Mouse (Mus musculus) hindbrain, embryonic 10.5 days (tissue): ENCODE measurements around the gene Lrig1. TPM values are rescaled to one million over a fixed set of nuclear protein-coding genes. Genes with fewer than 3 reads are reported as not detected.

Experiments used
- DNase-seq: peaks from one replicate; pipeline ENCODE4 v3.0.0-alpha.2; 2017; ENCODE audit warnings: low spot score
- H3K27ac ChIP-seq: fragments of 300-500 bp; sonication (generic); 2 replicates; pipeline ENCODE4 v1.5.1; 2016; ENCODE audit warnings: mild to moderate bottlenecking, moderate library complexity
- H3K27me3 ChIP-seq: fragments of 300-500 bp; sonication (generic); 2 replicates; pipeline ENCODE4 v1.6.1; 2016; ENCODE audit warnings: mild to moderate bottlenecking; ENCODE audit not compliant: poor library complexity, insufficient read depth, severe bottlenecking
- H3K36me3 ChIP-seq: fragments of 300-500 bp; sonication (generic); 2 replicates; pipeline ENCODE4 v1.6.1; 2016; ENCODE audit warnings: mild to moderate bottlenecking, moderate library complexity
- H3K4me1 ChIP-seq: fragments of 300-500 bp; sonication (generic); replicated peaks from 2 replicates; pipeline ENCODE4 v1.6.1; 2016; ENCODE audit warnings: mild to moderate bottlenecking
- H3K4me3 ChIP-seq: fragments of 300-500 bp; sonication (generic); 2 replicates; pipeline ENCODE4 v1.5.1; 2016; ENCODE audit warnings: mild to moderate bottlenecking, moderate library complexity
- H3K9me3 ChIP-seq: fragments of 300-500 bp; sonication (generic); 2 replicates; pipeline ENCODE4 v1.6.1; 2016; ENCODE audit warnings: mild to moderate bottlenecking, moderate library complexity
- WGBS: fragments of 180-500 bp; shearing (Covaris S2); methylation state at CpG from one replicate; pipeline ENCODE4 v1.1.7; 2016; 5-methylcytosine and 5-hydroxymethylcytosine counted together
- polyA plus RNA-seq: library from polyadenylated mRNA; unstranded; fragments of >200 nt; fragmentation: Nextera tagmentation; extraction: Ambion mirVana; gene quantifications from 2 replicates; pipeline ENCODE4 v1.2.1, GENCODE M21; 2016

Lrig1 gene
- polyA plus RNA-seq, 1 experiment from 2014 or later, result 12.7 TPM

DNA sequence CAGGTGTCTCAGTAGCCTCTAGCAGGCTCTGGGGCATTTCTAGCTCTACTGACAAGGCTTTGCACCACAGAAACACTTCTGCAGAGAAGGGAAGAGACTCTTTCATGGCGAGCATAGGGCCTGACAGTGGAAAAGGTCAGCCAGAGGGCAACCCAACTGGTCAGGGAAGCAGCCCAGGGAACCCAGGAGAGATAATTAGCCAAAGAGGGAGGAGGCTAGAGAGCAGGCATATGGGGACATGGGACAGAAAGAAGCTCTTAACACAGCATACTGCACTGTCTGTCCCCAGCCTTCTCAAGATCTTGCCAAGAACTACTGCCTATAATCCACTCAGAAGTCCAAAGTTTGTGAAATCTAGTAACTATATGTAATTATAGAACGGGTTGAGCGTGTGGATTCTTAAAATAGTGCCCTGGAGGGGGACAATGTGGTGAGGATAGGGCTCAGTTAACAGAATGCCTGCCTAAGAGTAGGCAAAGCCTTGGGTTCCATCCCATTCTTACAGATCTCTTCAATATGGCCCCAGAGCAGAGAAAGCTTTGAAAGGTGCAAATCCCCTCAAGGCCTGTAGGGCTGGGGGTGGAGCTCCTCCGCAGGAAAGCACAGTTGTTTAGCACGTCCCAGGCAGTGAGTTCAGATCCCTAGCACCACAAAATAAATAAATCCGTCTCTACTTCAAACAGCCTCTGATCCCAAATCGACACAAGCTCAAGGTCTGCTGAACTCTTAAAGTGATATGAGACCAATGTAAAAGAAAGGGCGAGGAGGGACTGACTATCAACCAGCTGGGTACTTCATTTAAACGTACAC is 4.6 kb downstream of the Lrig1 start:
- peak overlapping the region; percentile 89 for H3K4me3 ChIP-seq
- H3K36me3 ChIP-seq, result no peaks in the 10 kb centered on the region
- H3K27ac ChIP-seq, result no peak overlapping the region
- H3K4me1 ChIP-seq, result peaks cover 100% of the 10 kb centered on the region
- DNase-seq, result no peak
- WGBS, result 53% methylated on average over 9 of the region's 9 CpGs
- H3K27me3 ChIP-seq, result no peaks in the 10 kb centered on the region
- no peaks in the 10 kb centered on the region for H3K9me3 ChIP-seq

GRCm38 (mm10) chr6:94694481-94694880 is 5.5 kb downstream of the Lrig1 start:
- no peak for DNase-seq
- 0% methylated on average over 1 of the region's 1 CpGs for WGBS
- Histone ChIP-seq H3K27ac (no peak overlapping the region), H3K4me1 (peaks cover 100% of the 10 kb centered on the region), H3K27me3 (no peaks in the 10 kb centered on the region), H3K9me3 (no peaks in the 10 kb centered on the region), H3K4me3 (no peak overlapping the region), H3K36me3 (no peaks in the 10 kb centered on the region)

GRCm38 (mm10) chr6:94693091-94693490 is 6.9 kb downstream of the Lrig1 start:
- H3K9me3 ChIP-seq, result no peaks in the 10 kb centered on the region
- H3K27ac ChIP-seq, result 0 out of 2 replicates have a peak overlapping the region, but pooled peaks have one; percentile 8
- 76% methylated on average over 9 of the region's 9 CpGs for WGBS
- peaks cover 96% of the 10 kb centered on the region for H3K4me1 ChIP-seq
- H3K27me3 ChIP-seq, result no peaks in the 10 kb centered on the region
- no peak for DNase-seq
- H3K36me3 ChIP-seq, result no peaks in the 10 kb centered on the region
- H3K4me3 ChIP-seq, result no peak overlapping the region

DNA sequence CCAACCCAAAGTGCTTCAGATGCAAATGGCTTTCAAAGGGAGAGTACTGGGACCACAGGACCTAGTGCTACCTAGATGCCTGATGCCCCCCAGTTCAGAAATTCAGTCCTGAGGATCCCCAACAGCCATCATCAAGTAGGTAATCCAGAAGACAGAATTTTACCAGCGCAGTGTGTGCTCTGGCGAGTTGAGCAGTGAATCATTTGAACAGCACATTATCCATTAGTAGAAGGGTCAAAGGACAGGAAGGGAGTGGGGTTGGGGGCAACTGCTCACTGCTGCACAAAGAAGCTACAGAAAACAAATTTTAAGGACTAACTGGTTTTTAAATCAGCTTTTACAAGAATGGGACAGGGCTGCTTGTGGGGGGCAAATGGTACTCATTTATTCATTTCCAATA is 8.0 kb downstream of the Lrig1 start:
- Histone ChIP-seq H3K36me3 (no peaks in the 10 kb centered on the region), H3K4me1 (peaks cover 91% of the 10 kb centered on the region)

DNA sequence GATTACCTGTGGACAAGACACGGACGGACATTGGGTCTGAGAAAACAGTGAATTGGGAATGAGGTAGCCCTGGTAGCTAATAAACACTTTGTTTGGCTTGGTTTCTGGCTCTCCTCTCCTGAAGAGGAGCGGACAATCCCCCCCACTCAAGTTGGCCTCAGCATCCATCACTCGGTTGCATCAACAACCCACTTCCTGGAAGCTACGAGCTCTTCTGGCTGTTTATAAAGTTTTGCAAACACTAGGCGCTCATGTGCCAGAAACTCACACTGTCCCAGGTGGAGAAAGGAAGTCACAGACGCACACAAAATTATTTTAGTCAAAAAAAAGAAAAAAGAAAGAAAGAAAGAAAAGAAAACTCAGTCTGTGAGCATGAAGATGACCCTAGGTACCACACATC is 9.7 kb downstream of the Lrig1 start:
- Histone ChIP-seq H3K4me1 (peaks cover 87% of the 10 kb centered on the region), H3K36me3 (no peaks in the 10 kb centered on the region), H3K27me3 (no peaks in the 10 kb centered on the region), H3K4me3 (no peak overlapping the region), H3K27ac (no peak overlapping the region), H3K9me3 (no peaks in the 10 kb centered on the region)
- no peak for DNase-seq
- 74% methylated on average over 7 of the region's 7 CpGs for WGBS

More for the DNA sequence above, 8.0 kb downstream of the Lrig1 start:
- Histone ChIP-seq H3K27me3 (no peaks in the 10 kb centered on the region), H3K9me3 (no peaks in the 10 kb centered on the region), H3K4me3 (no peak overlapping the region), H3K27ac (no peak overlapping the region; the same call in 1 of the 2 replicates)
- no peak for DNase-seq
- WGBS, result 26% methylated on average over 2 of the region's 2 CpGs

DNA sequence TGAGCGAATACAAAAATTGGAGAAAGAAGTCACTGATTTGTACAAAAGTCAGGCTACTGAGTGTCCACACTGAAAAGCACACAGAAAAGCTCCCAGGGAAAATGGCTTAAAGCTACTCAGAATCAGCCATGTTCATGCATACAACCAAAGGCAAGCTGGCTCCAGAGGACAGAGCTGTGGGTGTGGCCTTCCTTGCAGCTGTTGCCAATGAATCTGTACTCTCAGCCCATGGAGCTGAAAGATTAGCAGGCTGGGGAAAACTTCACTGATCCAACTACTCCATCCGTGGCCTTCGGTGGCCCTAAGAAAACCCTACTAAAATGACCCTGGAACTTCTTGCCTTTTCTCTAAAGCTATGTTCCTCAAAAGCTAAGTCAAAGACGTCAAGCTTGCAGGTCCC is 11.2 kb downstream of the Lrig1 start:
- peaks cover 87% of the 10 kb centered on the region for H3K4me1 ChIP-seq
- DNase-seq, result no peak
- no peaks in the 10 kb centered on the region for H3K36me3 ChIP-seq
- WGBS, result 70% methylated on average over 4 of the region's 4 CpGs
- H3K9me3 ChIP-seq, result no peaks in the 10 kb centered on the region
- H3K27ac ChIP-seq, result no peak overlapping the region
- no peaks in the 10 kb centered on the region for H3K27me3 ChIP-seq
- H3K4me3 ChIP-seq, result no peak overlapping the region

- Histone ChIP-seq H3K27ac (no peak overlapping the region), H3K4me1 (peaks cover 79% of the 10 kb centered on the region), H3K36me3 (no peaks in the 10 kb centered on the region), H3K4me3 (no peak overlapping the region), H3K9me3 (no peaks in the 10 kb centered on the region), H3K27me3 (no peaks in the 10 kb centered on the region)
- WGBS, result 74% methylated on average over 6 of the region's 6 CpGs
- no peak for DNase-seq
Observed at GRCm38 (mm10) chr6:94686048-94686447, 13.9 kb downstream of the Lrig1 start.

- H3K9me3 ChIP-seq, result no peaks in the 10 kb centered on the region
- no peaks in the 10 kb centered on the region for H3K27me3 ChIP-seq
- H3K36me3 ChIP-seq, result no peaks in the 10 kb centered on the region
- H3K27ac ChIP-seq, result peak overlapping the region; percentile 24; the same call in 1 of the 2 replicates
- WGBS, result 83% methylated on average over 6 of the region's 6 CpGs
- no peak for DNase-seq
- H3K4me3 ChIP-seq, result no peak overlapping the region
- H3K4me1 ChIP-seq, result peaks cover 79% of the 10 kb centered on the region
Observed at GRCm38 (mm10) chr6:94685611-94686010, 14.3 kb downstream of the Lrig1 start.

GRCm38 (mm10) chr6:94684844-94685557 is 15.0 kb downstream of the Lrig1 start:
- Histone ChIP-seq H3K27me3 (no peaks in the 10 kb centered on the region), H3K4me1 (peaks cover 74% of the 10 kb centered on the region), H3K4me3 (no peak overlapping the region), H3K27ac (peak overlapping the region; percentile 29), H3K36me3 (no peaks in the 10 kb centered on the region), H3K9me3 (no peaks in the 10 kb centered on the region)
- DNase-seq, result no peak
- 52% methylated on average over 13 of the region's 13 CpGs for WGBS

DNA sequence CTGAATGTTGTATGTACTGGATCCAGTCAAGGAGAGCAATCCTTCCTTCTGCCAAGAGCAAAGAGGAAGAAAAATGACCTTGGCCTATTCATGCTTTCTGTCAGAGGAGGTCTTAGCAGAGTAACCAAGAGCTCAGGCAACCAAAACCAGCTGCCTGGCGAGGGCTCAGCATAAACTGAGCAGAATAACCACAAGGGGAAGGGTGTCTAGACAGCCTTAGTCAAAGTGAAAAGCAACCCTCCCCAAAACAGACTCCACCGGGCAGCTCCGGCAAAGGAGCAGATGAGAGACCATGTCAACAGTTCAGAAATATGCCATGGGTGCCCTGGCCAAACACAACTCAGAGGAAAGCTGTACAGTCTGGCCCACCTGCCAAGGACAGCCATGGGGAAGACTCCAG is 16.3 kb downstream of the Lrig1 start:
- H3K9me3 ChIP-seq, result no peaks in the 10 kb centered on the region
- no peaks in the 10 kb centered on the region for H3K27me3 ChIP-seq
- peaks cover 71% of the 10 kb centered on the region for H3K4me1 ChIP-seq
- WGBS, result 83% methylated on average over 3 of the region's 3 CpGs
- no peaks in the 10 kb centered on the region for H3K36me3 ChIP-seq
- DNase-seq, result no peak
- no peak overlapping the region for H3K4me3 ChIP-seq
- H3K27ac ChIP-seq, result no peak overlapping the region

DNA sequence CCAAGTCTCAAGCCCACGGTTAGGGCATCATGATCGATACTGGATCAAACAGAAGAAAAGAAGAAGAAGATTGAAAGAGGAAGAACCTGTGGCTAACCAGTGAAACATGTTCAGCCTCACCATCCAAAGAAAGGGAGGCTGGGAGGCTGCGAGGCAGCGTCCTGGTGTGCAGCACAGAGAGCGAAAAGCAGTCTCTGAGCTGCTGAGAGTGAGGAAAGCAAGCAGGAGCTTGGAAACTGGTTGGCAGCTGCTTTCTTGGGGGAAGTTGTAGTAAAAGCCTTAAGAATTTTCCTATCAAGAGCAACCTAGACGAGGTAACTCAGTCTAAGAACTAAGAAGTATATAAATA is 17.7 kb downstream of the Lrig1 start:
- no peak overlapping the region for H3K4me3 ChIP-seq
- WGBS, result 65% methylated on average over 6 of the region's 6 CpGs
- H3K9me3 ChIP-seq, result no peaks in the 10 kb centered on the region
- H3K36me3 ChIP-seq, result no peaks in the 10 kb centered on the region
- H3K27ac ChIP-seq, result peak overlapping the region; percentile 59
- no peak for DNase-seq
- H3K27me3 ChIP-seq, result no peaks in the 10 kb centered on the region
- peaks cover 80% of the 10 kb centered on the region for H3K4me1 ChIP-seq

GRCm38 (mm10) chr6:94681446-94682269 is 18.3 kb downstream of the Lrig1 start:
- no peaks in the 10 kb centered on the region for H3K36me3 ChIP-seq
- no peak for DNase-seq
- no peaks in the 10 kb centered on the region for H3K27me3 ChIP-seq
- H3K27ac ChIP-seq, result peak overlapping the region; percentile 59
- H3K4me3 ChIP-seq, result no peak overlapping the region
- WGBS, result 65% methylated on average over 15 of the region's 15 CpGs
- peaks cover 80% of the 10 kb centered on the region for H3K4me1 ChIP-seq
- H3K9me3 ChIP-seq, result no peaks in the 10 kb centered on the region
